Mouse (Mus musculus) CD4-positive, CD25-positive, alpha-beta regulatory T cell (primary cell): ENCODE results near the gene Irf8. TPM values are rescaled to one million over a fixed set of nuclear protein-coding genes. Genes with fewer than 3 reads are reported as not detected.

Experiments
- polyA plus RNA-seq: library from polyadenylated mRNA; unstranded; fragments of 100-300 nt; shearing (Covaris generic); gene quantifications from one replicate; pipeline ENCODE4 v1.2.1, GENCODE M21; 2017

The Irf8 gene
- 39.3 TPM for polyA plus RNA-seq

GRCm38 (mm10) chr8:120735770-120736481 lies at the start of gene Irf8:
Gene Irf8 (plus strand): TSS chr8:120736358.

Other genes starting within 250 kb of the Irf8 start
- gene Gins2, start 147.1 kb upstream of the Irf8 start, polyA plus RNA-seq = 9.7 TPM
- gene 1190005I06Rik, start 88.7 kb upstream of the Irf8 start, polyA plus RNA-seq = 2.6 TPM
- not detected for gene Gm27021, start 68.3 kb upstream of the Irf8 start, polyA plus RNA-seq
- 738 TPM for gene Cox4i1, start 68.1 kb upstream of the Irf8 start, polyA plus RNA-seq
- gene Emc8, start 67.8 kb upstream of the Irf8 start, polyA plus RNA-seq = 86.4 TPM